Mouse (Mus musculus) heart, postnatal 0 days (tissue): ENCODE measurements around the gene Dach1.

Experiments used
- CTCF ChIP-seq: IDR thresholded peaks from 2 replicates; pipeline ENCODE4 v1.5.1; 2016; ENCODE audit warnings: antibody characterized with exemption, control low read depth, low read depth
- EP300 ChIP-seq: IDR thresholded peaks from 2 replicates; pipeline ENCODE4 v1.6.1; 2016; ENCODE audit warnings: antibody characterized with exemption, low read depth

- TF ChIP-seq CTCF: no peak
- no peak for TF ChIP-seq EP300
Measured at GRCm38 (mm10) chr14:98083419-98083818, 86.1 kb downstream of the Dach1 start.
